Mouse (Mus musculus): ENCODE data around the gene Pde5a.

GRCm38 (mm10) chr3:122887505-122888301 lies 159.0 kb downstream of the Pde5a start:
- TF ChIP-seq CTCF (IDR thresholded peaks at IDR 0.05; ENCODE audit: control insufficient read depth, insufficient read depth, insufficient read length) = no peak
- no peak for TF ChIP-seq FOSL1 (IDR thresholded peaks at IDR 0.05; ENCODE audit: insufficient read depth, low read length, poor library complexity, severe bottlenecking)
- TF ChIP-seq MYOD1 (IDR thresholded peaks at IDR 0.05; ENCODE audit: control insufficient read depth, insufficient read length, low read depth) = no peak
- TF ChIP-seq MYOG (IDR thresholded peaks at IDR 0.05; ENCODE audit: control insufficient read depth, extremely low read depth, insufficient read length) = no peak
- TF ChIP-seq USF1 (IDR thresholded peaks at IDR 0.05; ENCODE audit: low read depth) = no peak
- no peak for TF ChIP-seq MAX (IDR thresholded peaks at IDR 0.05)
- no peak for TF ChIP-seq CEBPB (IDR thresholded peaks at IDR 0.05; ENCODE audit: low read depth)

Data from C2C12 (cell line).